Mouse (Mus musculus): ENCODE measurements around the gene Ulk4. TPM values are rescaled to one million over a fixed set of nuclear protein-coding genes. Genes with fewer than 3 reads are reported as not detected.
"Not testable (repeated sequence)": the region's sequence is repeated elsewhere in the genome, so short reads cannot be mapped to it uniquely, and the experiment has no call there.

Ulk4 gene
- polyA plus RNA-seq, 1 experiment from 2014 or later, result 65.6 TPM

- DNase-seq (ENCODE audit: low spot score) (no peak), ATAC-seq (ENCODE audit: low FRiP score) (no peak)
- H3K27me3 ChIP-seq (ENCODE audit: control insufficient read depth, insufficient read depth, low read length), result no peaks in the 10 kb centered on the region
- no peak overlapping the region for H3K4me3 ChIP-seq (replicated peaks; ENCODE audit: low read length)
- 40% methylated on average over 9 of the region's 9 CpGs for WGBS
- H3K9ac ChIP-seq, result no peak overlapping the region
- H3K27ac ChIP-seq, result no peak overlapping the region
- H3K4me1 ChIP-seq (replicated peaks; ENCODE audit: control insufficient read depth, insufficient read depth, low read length), result no peaks in the 10 kb centered on the region
- H3K36me3 ChIP-seq (replicated peaks; ENCODE audit: control insufficient read depth, insufficient read depth), result no peaks in the 10 kb centered on the region
- no peaks in the 10 kb centered on the region for H3K9me3 ChIP-seq (ENCODE audit: control insufficient read depth, low read length)
- H3K4me2 ChIP-seq (replicated peaks), result no peak overlapping the region
These were observed 349.9 kb downstream of the Ulk4 start for GRCm38 (mm10) chr9:120926939-120927606.

GRCm38 (mm10) chr9:120926126-120926525 is 350.9 kb downstream of the Ulk4 start:
- Histone ChIP-seq H3K4me3 (replicated peaks; ENCODE audit: low read length) (no peak overlapping the region), H3K4me1 (replicated peaks; ENCODE audit: control insufficient read depth, insufficient read depth, low read length) (no peaks in the 10 kb centered on the region), H3K9me3 (ENCODE audit: control insufficient read depth, low read length) (no peaks in the 10 kb centered on the region), H3K4me2 (replicated peaks) (no peak overlapping the region), H3K36me3 (replicated peaks; ENCODE audit: control insufficient read depth, insufficient read depth) (no peaks in the 10 kb centered on the region), H3K27me3 (ENCODE audit: control insufficient read depth, insufficient read depth, low read length) (no peaks in the 10 kb centered on the region), H3K27ac (no peak overlapping the region), H3K9ac (no peak overlapping the region)
- 71% methylated on average over 1 of the region's 1 CpGs for WGBS
- ATAC-seq (ENCODE audit: low FRiP score), result no peak
- DNase-seq (ENCODE audit: low spot score), result no peak

GRCm38 (mm10) chr9:120919130-120919529 is 357.9 kb downstream of the Ulk4 start:
- H3K9ac ChIP-seq, result no peak overlapping the region
- H3K4me3 ChIP-seq (replicated peaks; ENCODE audit: low read length), result no peak overlapping the region
- no peak overlapping the region for H3K4me2 ChIP-seq (replicated peaks)
- no peaks in the 10 kb centered on the region for H3K27me3 ChIP-seq (ENCODE audit: control insufficient read depth, insufficient read depth, low read length)
- DNase-seq (ENCODE audit: low spot score), result no peak
- WGBS, result 71% methylated on average over 5 of the region's 5 CpGs
- ATAC-seq (ENCODE audit: low FRiP score), result no peak
- H3K4me1 ChIP-seq (replicated peaks; ENCODE audit: control insufficient read depth, insufficient read depth, low read length), result no peaks in the 10 kb centered on the region
- no peaks in the 10 kb centered on the region for H3K36me3 ChIP-seq (replicated peaks; ENCODE audit: control insufficient read depth, insufficient read depth)
- H3K9me3 ChIP-seq (ENCODE audit: control insufficient read depth, low read length), result no peaks in the 10 kb centered on the region
- H3K27ac ChIP-seq, result no peak overlapping the region

- no peaks in the 10 kb centered on the region for H3K9me3 ChIP-seq (ENCODE audit: control insufficient read depth, low read length)
- no peak for DNase-seq (ENCODE audit: low spot score)
- no peaks in the 10 kb centered on the region for H3K4me1 ChIP-seq (replicated peaks; ENCODE audit: control insufficient read depth, insufficient read depth, low read length)
- H3K4me3 ChIP-seq (replicated peaks; ENCODE audit: low read length), result no peak overlapping the region
- WGBS, result 50% methylated on average over 6 of the region's 6 CpGs
- H3K27ac ChIP-seq, result no peak overlapping the region
- no peak overlapping the region for H3K9ac ChIP-seq
- no peaks in the 10 kb centered on the region for H3K36me3 ChIP-seq (replicated peaks; ENCODE audit: control insufficient read depth, insufficient read depth)
- no peak for ATAC-seq (ENCODE audit: low FRiP score)
- H3K4me2 ChIP-seq (replicated peaks), result no peak overlapping the region
- no peaks in the 10 kb centered on the region for H3K27me3 ChIP-seq (ENCODE audit: control insufficient read depth, insufficient read depth, low read length)
These were observed 358.4 kb downstream of the Ulk4 start for GRCm38 (mm10) chr9:120918642-120919041.

GRCm38 (mm10) chr9:120918211-120918610 is 358.8 kb downstream of the Ulk4 start:
- no peak for ATAC-seq (ENCODE audit: low FRiP score)
- no peak for DNase-seq (ENCODE audit: low spot score)
- WGBS, result 83% methylated on average over 5 of the region's 5 CpGs
- H3K9ac ChIP-seq, result no peak overlapping the region
- H3K4me3 ChIP-seq (replicated peaks; ENCODE audit: low read length), result no peak overlapping the region
- H3K4me2 ChIP-seq (replicated peaks), result no peak overlapping the region
- H3K36me3 ChIP-seq (replicated peaks; ENCODE audit: control insufficient read depth, insufficient read depth), result no peaks in the 10 kb centered on the region
- no peaks in the 10 kb centered on the region for H3K27me3 ChIP-seq (ENCODE audit: control insufficient read depth, insufficient read depth, low read length)
- no peaks in the 10 kb centered on the region for H3K4me1 ChIP-seq (replicated peaks; ENCODE audit: control insufficient read depth, insufficient read depth, low read length)
- no peak overlapping the region for H3K27ac ChIP-seq
- H3K9me3 ChIP-seq (ENCODE audit: control insufficient read depth, low read length), result no peaks in the 10 kb centered on the region

- not testable (repeated sequence) for DNase-seq (ENCODE audit: low spot score); H3K4me2 ChIP-seq (replicated peaks); H3K4me1 ChIP-seq (replicated peaks; ENCODE audit: control insufficient read depth, insufficient read depth, low read length); H3K9me3 ChIP-seq (ENCODE audit: control insufficient read depth, low read length); H3K27ac ChIP-seq; H3K9ac ChIP-seq; ATAC-seq (ENCODE audit: low FRiP score); H3K4me3 ChIP-seq (replicated peaks; ENCODE audit: low read length); H3K36me3 ChIP-seq (replicated peaks; ENCODE audit: control insufficient read depth, insufficient read depth); H3K27me3 ChIP-seq (ENCODE audit: control insufficient read depth, insufficient read depth, low read length)
- 96% methylated on average over 2 of the region's 2 CpGs for WGBS
These were observed 359.4 kb downstream of the Ulk4 start for GRCm38 (mm10) chr9:120917619-120918018.

- Histone ChIP-seq H3K9me3 (ENCODE audit: control insufficient read depth, low read length) (no peaks in the 10 kb centered on the region), H3K4me1 (replicated peaks; ENCODE audit: control insufficient read depth, insufficient read depth, low read length) (no peaks in the 10 kb centered on the region), H3K9ac (no peak overlapping the region), H3K4me2 (replicated peaks) (no peak overlapping the region), H3K27ac (no peak overlapping the region), H3K4me3 (replicated peaks; ENCODE audit: low read length) (no peak overlapping the region), H3K36me3 (replicated peaks; ENCODE audit: control insufficient read depth, insufficient read depth) (no peaks in the 10 kb centered on the region), H3K27me3 (ENCODE audit: control insufficient read depth, insufficient read depth, low read length) (no peaks in the 10 kb centered on the region)
- ATAC-seq (ENCODE audit: low FRiP score), result no peak
- 92% methylated on average over 14 of the region's 14 CpGs for WGBS
- no peak for DNase-seq (ENCODE audit: low spot score)
These were observed 362.0 kb downstream of the Ulk4 start for GRCm38 (mm10) chr9:120914877-120915459.

- no peaks in the 10 kb centered on the region for H3K36me3 ChIP-seq (replicated peaks; ENCODE audit: control insufficient read depth, insufficient read depth)
- no peaks in the 10 kb centered on the region for H3K4me1 ChIP-seq (replicated peaks; ENCODE audit: control insufficient read depth, insufficient read depth, low read length)
- no peak overlapping the region for H3K4me3 ChIP-seq (replicated peaks; ENCODE audit: low read length)
- H3K9me3 ChIP-seq (ENCODE audit: control insufficient read depth, low read length), result no peaks in the 10 kb centered on the region
- H3K27ac ChIP-seq, result no peak overlapping the region
- no peak overlapping the region for H3K4me2 ChIP-seq (replicated peaks)
- WGBS, result 97% methylated on average over 4 of the region's 4 CpGs
- no peak for ATAC-seq (ENCODE audit: low FRiP score)
- no peak for DNase-seq (ENCODE audit: low spot score)
- H3K9ac ChIP-seq, result no peak overlapping the region
- H3K27me3 ChIP-seq (ENCODE audit: control insufficient read depth, insufficient read depth, low read length), result no peaks in the 10 kb centered on the region
These were observed 362.6 kb downstream of the Ulk4 start for GRCm38 (mm10) chr9:120914429-120914828.

- ATAC-seq (ENCODE audit: low FRiP score) (no peak), DNase-seq (ENCODE audit: low spot score) (no peak)
- Histone ChIP-seq H3K36me3 (replicated peaks; ENCODE audit: control insufficient read depth, insufficient read depth) (no peaks in the 10 kb centered on the region), H3K27me3 (ENCODE audit: control insufficient read depth, insufficient read depth, low read length) (no peaks in the 10 kb centered on the region), H3K9ac (no peak overlapping the region), H3K4me1 (replicated peaks; ENCODE audit: control insufficient read depth, insufficient read depth, low read length) (no peaks in the 10 kb centered on the region), H3K4me3 (replicated peaks; ENCODE audit: low read length) (no peak overlapping the region), H3K9me3 (ENCODE audit: control insufficient read depth, low read length) (no peaks in the 10 kb centered on the region), H3K27ac (no peak overlapping the region), H3K4me2 (replicated peaks) (no peak overlapping the region)
- 80% methylated on average over 13 of the region's 13 CpGs for WGBS
These were observed 363.8 kb downstream of the Ulk4 start for GRCm38 (mm10) chr9:120913152-120913551.

All from hindbrain, embryonic 14.5 days (tissue).